Mouse (Mus musculus) heart, adult 2 months (tissue): ENCODE measurements at regions not wholly inside any gene's neighbourhood (a gene's known extent, or its start where the extent isn't known, plus 50 kb on each side); places are given as distances from the start of the nearest gene placed in this dataset.

ENCODE experiments used
- CTCF ChIP-seq: fragments of 200-600 bp; IDR thresholded peaks from 2 replicates; pipeline ENCODE4 v1.8.1; 2022; ENCODE audit warnings: antibody characterized with exemption, mild to moderate bottlenecking, moderate library complexity
- EP300 ChIP-seq: fragments of 200-500 bp; IDR thresholded peaks from 2 replicates; pipeline ENCODE4 v1.6.1; 2011; ENCODE audit warnings: low read depth, low read length, control low read depth; ENCODE audit not compliant: insufficient read depth
- POLR2A ChIP-seq: fragments of 200-500 bp; IDR thresholded peaks from 2 replicates; pipeline ENCODE4 v1.6.1; 2011; ENCODE audit warnings: mild to moderate bottlenecking, low read depth, low read length, control low read depth; ENCODE audit not compliant: insufficient read depth

GRCm38 (mm10) chr13:70446940-70447339, 190.5 kb downstream of the Ice1 start:
- TF ChIP-seq EP300: no peak
- no peak for TF ChIP-seq CTCF
- TF ChIP-seq POLR2A: no peak
